16 mouse cellular contexts compared by ENCODE assay signal in genomic region chr6:117583121-117583520, GRCm38 (mm10).
DNase-seq lines count a peak whose midpoint lies in the region; ATAC-seq and TF ChIP-seq lines count a peak whose summit lies in the region.
"Had no signal": no experiment of that assay in that cellular context is flagged by ENCODE, and none has a peak within 500 bp of the region (broad histone marks: within the 10 kb centered on the region; RNA-seq: fewer than 3 reads in every experiment).

No protein-coding gene starts in this region.

- 94% methylated on average over 11 of the region's 11 CpGs for WGBS in forebrain, embryonic 11.5 days
- WGBS in forebrain, embryonic 16.5 days = 91% methylated on average over 11 of the region's 11 CpGs
- 91% methylated on average over 11 of the region's 11 CpGs for WGBS in limb, embryonic 11.5 days
- 94% methylated on average over 11 of the region's 11 CpGs for WGBS in limb, embryonic 10.5 days
- WGBS in intestine, postnatal 0 days = 81% methylated on average over 11 of the region's 11 CpGs

- intact Hi-C loops in gastrocnemius, postnatal 36 days (cut with DNase I) = no loop called here

- H3K9ac ChIP-seq in forebrain, embryonic 11.5 days (ENCODE audit: low read length) = no peak overlapping the region
- no peak overlapping the region for H3K9ac ChIP-seq in forebrain, embryonic 16.5 days (replicated peaks; ENCODE audit: low read depth, low read length)
- no peak overlapping the region for H3K9ac ChIP-seq in limb, embryonic 11.5 days (ENCODE audit: low read length)
- no peak overlapping the region for H3K9ac ChIP-seq in intestine, postnatal 0 days (ENCODE audit: low read depth, low read length)
- H3K9ac ChIP-seq: hindbrain, embryonic 15.5 days; neural tube, embryonic 15.5 days had no signal

- no peak for ATAC-seq in forebrain, embryonic 11.5 days (replicated peaks; ENCODE audit: low FRiP score)
- ATAC-seq in forebrain, embryonic 16.5 days = no peak
- no peak for ATAC-seq in limb, embryonic 11.5 days (ENCODE audit: insufficient number of reproducible peaks, low FRiP score, low TSS enrichment, low read depth)
- ATAC-seq in intestine, postnatal 0 days = no peak
- ATAC-seq: forebrain, embryonic 14.5 days had no signal

- no peak overlapping the region for H3K4me2 ChIP-seq in forebrain, embryonic 11.5 days (ENCODE audit: low read depth, low read length, severe bottlenecking)
- H3K4me2 ChIP-seq in forebrain, embryonic 16.5 days (ENCODE audit: low read length) = no peak overlapping the region
- no peak overlapping the region for H3K4me2 ChIP-seq in limb, embryonic 11.5 days (ENCODE audit: low read depth, severe bottlenecking)
- H3K4me2 ChIP-seq in intestine, postnatal 0 days (replicated peaks; ENCODE audit: low read depth) = no peak overlapping the region
- H3K4me2 ChIP-seq: hindbrain, embryonic 15.5 days; neural tube, embryonic 15.5 days had no signal

- H3K27ac ChIP-seq in forebrain, embryonic 11.5 days (ENCODE audit: low read depth, low read length) = no peak overlapping the region
- no peak overlapping the region for H3K27ac ChIP-seq in forebrain, embryonic 16.5 days (ENCODE audit: low read length)
- no peak overlapping the region for H3K27ac ChIP-seq in limb, embryonic 11.5 days (replicated peaks; ENCODE audit: low read depth, low read length)
- H3K27ac ChIP-seq in limb, embryonic 10.5 days = no peak overlapping the region
- H3K27ac ChIP-seq in intestine, postnatal 0 days (ENCODE audit: low read depth, low read length) = no peak overlapping the region
- H3K27ac ChIP-seq: embryonic facial prominence, embryonic 10.5 days; hindbrain, embryonic 15.5 days; neural tube, embryonic 15.5 days had no signal

- TF ChIP-seq CTCF in intestine, postnatal 0 days (IDR thresholded peaks at IDR 0.05; ENCODE audit: low read depth) = no peak

- no peaks in the 10 kb centered on the region for H3K27me3 ChIP-seq in forebrain, embryonic 11.5 days (ENCODE audit: control insufficient read depth, insufficient read depth, low read length)
- H3K27me3 ChIP-seq in forebrain, embryonic 16.5 days (replicated peaks; ENCODE audit: control insufficient read depth, insufficient read depth, low read length) = no peaks in the 10 kb centered on the region
- no peaks in the 10 kb centered on the region for H3K27me3 ChIP-seq in limb, embryonic 11.5 days (ENCODE audit: control insufficient read depth, insufficient read depth, low read length)
- no peaks in the 10 kb centered on the region for H3K27me3 ChIP-seq in limb, embryonic 10.5 days (ENCODE audit: low read depth, poor library complexity, severe bottlenecking)
- no peaks in the 10 kb centered on the region for H3K27me3 ChIP-seq in intestine, postnatal 0 days (replicated peaks; ENCODE audit: control insufficient read depth, insufficient read depth, low read length)
- H3K27me3 ChIP-seq: hindbrain, embryonic 15.5 days; neural tube, embryonic 15.5 days had no signal

- DNase-seq in forebrain, embryonic 11.5 days (ENCODE audit: low spot score) = peak; percentile 27
- peak; percentile 18 for DNase-seq in limb, embryonic 11.5 days (ENCODE audit: low spot score)
- no peak for DNase-seq in limb, embryonic 10.5 days (ENCODE audit: low spot score)
- peak; percentile 57 to 68 for DNase-seq in gastrocnemius, postnatal 36 days
- DNase-seq in testis, postnatal 14 days (ENCODE audit: low spot score) = peak; percentile 12
- DNase-seq in left cerebral cortex, adult 8-10 months (ENCODE audit: low spot score in 2 of 2) = no peak
- DNase-seq: cerebellum, postnatal 10 days; kidney, adult 18-20 months; right cerebral cortex, postnatal 25 days; thymus, postnatal 4 days had no signal

- no peaks in the 10 kb centered on the region for H3K4me1 ChIP-seq in forebrain, embryonic 11.5 days (replicated peaks; ENCODE audit: control insufficient read depth, insufficient read depth, low read length)
- H3K4me1 ChIP-seq in forebrain, embryonic 16.5 days (replicated peaks; ENCODE audit: control insufficient read depth, insufficient read depth, low read length) = no peaks in the 10 kb centered on the region
- no peaks in the 10 kb centered on the region for H3K4me1 ChIP-seq in limb, embryonic 11.5 days (ENCODE audit: control insufficient read depth, insufficient read depth, low read length)
- H3K4me1 ChIP-seq in limb, embryonic 10.5 days = no peaks in the 10 kb centered on the region
- no peaks in the 10 kb centered on the region for H3K4me1 ChIP-seq in intestine, postnatal 0 days (replicated peaks; ENCODE audit: control insufficient read depth, insufficient read depth, low read length)
- H3K4me1 ChIP-seq: embryonic facial prominence, embryonic 10.5 days; hindbrain, embryonic 15.5 days had no signal

- H3K9me3 ChIP-seq in forebrain, embryonic 11.5 days (ENCODE audit: control insufficient read depth, low read length) = no peaks in the 10 kb centered on the region
- H3K9me3 ChIP-seq in forebrain, embryonic 16.5 days (ENCODE audit: control insufficient read depth, low read length) = no peaks in the 10 kb centered on the region
- no peaks in the 10 kb centered on the region for H3K9me3 ChIP-seq in limb, embryonic 11.5 days (ENCODE audit: control insufficient read depth, low read length)
- H3K9me3 ChIP-seq in limb, embryonic 10.5 days (replicated peaks) = no peaks in the 10 kb centered on the region
- no peaks in the 10 kb centered on the region for H3K9me3 ChIP-seq in intestine, postnatal 0 days (ENCODE audit: control insufficient read depth)
- H3K9me3 ChIP-seq: embryonic facial prominence, embryonic 10.5 days; hindbrain, embryonic 15.5 days; neural tube, embryonic 15.5 days had no signal

- no peak overlapping the region for H3K4me3 ChIP-seq in forebrain, embryonic 11.5 days (ENCODE audit: low read depth, low read length)
- H3K4me3 ChIP-seq in forebrain, embryonic 16.5 days (replicated peaks; ENCODE audit: low read length) = no peak overlapping the region
- H3K4me3 ChIP-seq in limb, embryonic 11.5 days (ENCODE audit: low read depth, low read length) = no peak overlapping the region
- H3K4me3 ChIP-seq in limb, embryonic 10.5 days = no peak overlapping the region
- H3K4me3 ChIP-seq in intestine, postnatal 0 days (ENCODE audit: low read depth, low read length) = no peak overlapping the region
- H3K4me3 ChIP-seq: embryonic facial prominence, embryonic 10.5 days; hindbrain, embryonic 15.5 days; neural tube, embryonic 15.5 days had no signal

- no peaks in the 10 kb centered on the region for H3K36me3 ChIP-seq in forebrain, embryonic 11.5 days (ENCODE audit: control insufficient read depth, insufficient read depth, low read length)
- H3K36me3 ChIP-seq in forebrain, embryonic 16.5 days (ENCODE audit: control insufficient read depth, insufficient read depth) = no peaks in the 10 kb centered on the region
- H3K36me3 ChIP-seq in limb, embryonic 11.5 days (ENCODE audit: control insufficient read depth, insufficient read depth, low read length) = no peaks in the 10 kb centered on the region
- no peaks in the 10 kb centered on the region for H3K36me3 ChIP-seq in limb, embryonic 10.5 days
- H3K36me3 ChIP-seq in intestine, postnatal 0 days (ENCODE audit: control insufficient read depth, insufficient read depth) = no peaks in the 10 kb centered on the region
- H3K36me3 ChIP-seq: embryonic facial prominence, embryonic 10.5 days; hindbrain, embryonic 15.5 days; neural tube, embryonic 15.5 days had no signal

Comparison
In these comparisons a context has a peak if more than half of its experiments do, and no peak if none do; other contexts are left out.
1. DNase-seq: peak in forebrain, embryonic 11.5 days (single experiment), limb, embryonic 11.5 days (single experiment), gastrocnemius, postnatal 36 days (2 of 2) and testis, postnatal 14 days (single experiment); none in limb, embryonic 10.5 days (single experiment) and left cerebral cortex, adult 8-10 months (0 of 2).